Mouse (Mus musculus): ENCODE measurements around the gene Tnni3.
A peak's percentile ranks its signal among the peaks of the same experiment; 100 is the strongest.

Tnni3 gene

DNA sequence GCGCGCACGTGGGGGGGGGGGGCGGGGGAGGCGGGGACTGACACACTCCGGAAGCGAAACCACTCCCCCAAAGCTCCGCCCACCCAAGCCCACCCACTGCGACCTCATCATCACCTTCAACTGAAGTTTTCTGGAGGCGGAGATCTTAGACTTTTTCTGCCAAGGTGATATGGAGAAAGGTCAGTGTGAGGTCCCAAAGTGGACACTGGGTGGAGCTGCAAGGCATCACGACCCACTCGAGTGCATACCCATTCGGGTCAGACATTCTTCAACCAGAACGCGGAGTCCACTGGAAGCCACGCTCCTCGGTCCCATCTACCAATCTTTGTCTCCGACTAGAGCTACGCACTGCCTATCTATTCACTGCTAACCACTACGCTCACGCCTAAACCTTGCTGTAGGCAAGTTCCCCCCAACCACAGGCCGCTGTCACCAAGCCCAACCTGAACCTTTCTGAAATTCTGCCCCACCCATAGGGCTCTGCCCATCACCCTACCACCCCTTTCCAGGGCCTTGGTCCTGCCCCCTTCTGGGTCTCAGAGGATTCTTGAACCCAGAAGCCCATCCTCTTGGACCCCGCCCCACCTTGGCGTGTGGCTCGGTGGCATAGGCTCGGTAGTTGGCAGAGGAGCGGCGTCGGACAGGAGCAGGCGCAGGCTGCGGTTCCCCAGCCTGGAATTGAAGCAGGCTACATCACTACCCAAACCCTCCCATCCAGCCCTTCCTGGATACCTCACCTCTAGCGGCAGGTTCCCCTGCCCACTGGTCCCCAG lies 2.6 kb downstream of the Tnni3 start:
- no peak for DNase-seq (ENCODE audit: low read depth, low spot score)

DNA sequence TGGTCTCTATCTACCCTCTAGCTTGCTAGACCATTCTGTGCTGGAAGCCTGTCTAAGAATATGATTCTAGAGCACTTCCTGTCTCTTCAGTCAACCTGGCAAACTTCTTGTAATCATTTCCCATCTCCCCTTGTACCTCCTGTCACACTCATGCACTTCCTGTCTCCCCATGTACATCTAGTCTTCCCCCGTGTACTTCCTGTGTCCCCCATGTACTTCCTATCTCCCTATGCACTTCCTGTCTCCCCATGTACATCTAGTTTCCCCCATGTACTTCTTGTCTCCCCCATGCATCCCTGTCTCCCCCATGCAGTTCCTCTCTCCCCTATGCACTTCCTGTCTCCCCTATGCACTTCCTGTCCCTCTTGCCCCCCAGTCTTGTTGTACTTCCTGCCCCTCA lies 5.5 kb downstream of the Tnni3 start:
- DNase-seq (ENCODE audit: low read depth, low spot score) = no peak

GRCm38 (mm10) chr7:4516332-4517050 lies 7.5 kb downstream of the Tnni3 start, which contains the start of gene Tnnt1:
Tnnt1 (minus strand) TSS chr7:4516382.
- no peak for DNase-seq (ENCODE audit: low read depth, low spot score)

GRCm38 (mm10) chr7:4515853-4516252 lies 8.2 kb downstream of the Tnni3 start:
- DNase-seq (ENCODE audit: low read depth, low spot score) = no peak

DNA sequence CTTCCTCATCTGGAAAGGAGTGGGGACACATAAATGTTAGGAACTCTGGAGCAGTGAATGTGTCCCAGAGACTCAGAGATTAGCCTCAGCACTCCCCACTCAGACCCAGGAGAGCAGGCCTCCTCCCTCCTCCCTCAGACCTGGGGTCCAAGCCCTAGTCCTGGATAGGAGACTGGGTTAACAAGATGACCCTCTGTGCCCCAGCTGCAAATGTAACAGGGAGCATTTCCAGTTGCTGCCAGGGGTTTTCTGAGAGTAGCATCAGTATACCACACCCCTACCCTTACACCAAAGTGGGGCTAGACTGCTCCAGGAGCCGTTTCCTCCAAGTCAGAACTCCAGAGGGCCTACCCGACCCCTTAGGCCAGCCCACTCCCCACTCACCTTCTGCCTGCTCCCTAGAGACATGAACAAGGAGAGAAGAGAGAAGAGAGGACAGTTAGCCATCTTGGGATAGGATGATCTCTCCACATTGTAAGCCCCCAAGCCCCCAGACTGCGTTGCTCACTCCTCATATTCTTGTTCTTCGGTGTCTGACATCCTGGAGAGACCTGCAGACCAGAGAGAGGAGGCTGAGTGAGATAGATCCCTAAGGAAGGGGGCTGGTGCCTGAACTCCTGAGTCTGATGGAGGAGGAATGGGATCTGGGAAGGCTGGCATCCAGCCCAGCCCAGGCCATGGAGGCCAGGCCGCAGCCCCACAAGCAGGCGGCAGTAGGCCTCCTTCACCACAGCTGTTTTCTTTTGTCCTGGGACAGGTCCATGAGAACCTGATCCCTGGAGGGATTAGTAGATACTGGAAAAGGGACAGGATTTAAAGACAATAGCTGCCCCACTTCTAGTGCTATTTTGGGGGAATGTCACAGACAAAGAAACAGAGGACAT lies 10.0 kb downstream of the Tnni3 start:
- DNase-seq (ENCODE audit: low read depth, low spot score) = no peak

DNA sequence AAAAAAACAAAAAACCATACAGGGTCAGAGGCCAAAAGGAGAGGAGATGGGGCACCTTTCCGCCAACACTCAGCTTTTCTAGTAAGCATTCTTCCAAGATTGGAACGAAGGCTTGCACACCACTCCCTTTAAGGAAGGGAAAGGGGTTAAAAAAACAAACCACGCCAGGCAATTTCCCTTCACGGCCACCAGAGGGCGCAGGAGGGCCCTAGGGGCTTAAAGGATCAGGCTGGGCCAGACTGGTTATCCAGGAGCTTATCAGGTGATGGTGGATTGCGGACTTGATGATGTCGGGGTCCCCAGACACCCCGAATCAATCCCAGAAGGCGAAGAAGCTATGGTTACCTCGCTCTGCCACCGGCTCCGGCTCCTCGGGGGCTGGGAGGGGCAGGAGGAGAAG lies 10.8 kb downstream of the Tnni3 start:
- no peak for DNase-seq (ENCODE audit: low read depth, low spot score)

- DNase-seq (ENCODE audit: low read depth, low spot score) = no peak
Measured at GRCm38 (mm10) chr7:4511489-4512224, 12.4 kb downstream of the Tnni3 start.

- DNase-seq (ENCODE audit: low read depth, low spot score) = peak; percentile 74
Measured at GRCm38 (mm10) chr7:4509863-4510608, 14.0 kb downstream of the Tnni3 start.

GRCm38 (mm10) chr7:4508739-4509116 lies 15.3 kb downstream of the Tnni3 start:
- no peak for DNase-seq (ENCODE audit: low read depth, low spot score)

DNA sequence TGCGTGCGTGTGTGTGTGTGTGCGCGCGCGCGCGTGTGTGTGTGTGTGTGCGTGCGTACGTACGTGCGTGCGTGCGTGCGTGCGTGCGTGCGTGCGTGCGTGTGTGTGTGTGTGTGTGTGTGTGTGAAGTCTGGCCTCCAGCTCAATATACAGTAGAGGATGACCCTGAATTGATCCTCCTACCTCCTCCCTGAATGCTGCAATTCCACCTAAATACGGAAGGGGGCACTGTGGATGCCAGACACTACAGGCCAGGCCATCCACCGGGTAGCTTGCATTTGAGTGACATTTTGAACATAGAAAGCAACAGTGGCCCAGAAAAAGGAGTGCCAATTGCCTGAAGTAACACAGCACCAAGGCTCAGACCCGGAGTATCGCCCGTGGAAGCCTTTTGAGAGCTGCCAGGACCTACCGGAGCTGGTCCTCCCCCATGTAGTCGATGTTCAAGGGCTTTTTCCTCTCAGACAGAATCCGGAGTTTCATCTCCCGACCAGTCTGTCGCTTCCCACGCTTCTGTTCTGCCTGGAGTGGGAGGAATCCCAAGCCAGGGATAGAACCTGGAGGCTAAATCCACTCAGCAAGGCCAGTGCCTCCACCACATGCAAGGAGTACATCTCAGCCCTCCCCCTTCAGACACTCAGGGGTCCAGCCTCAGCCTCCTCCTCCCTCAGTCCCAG lies 15.8 kb downstream of the Tnni3 start:
- DNase-seq (ENCODE audit: low read depth, low spot score) = no peak

DNA sequence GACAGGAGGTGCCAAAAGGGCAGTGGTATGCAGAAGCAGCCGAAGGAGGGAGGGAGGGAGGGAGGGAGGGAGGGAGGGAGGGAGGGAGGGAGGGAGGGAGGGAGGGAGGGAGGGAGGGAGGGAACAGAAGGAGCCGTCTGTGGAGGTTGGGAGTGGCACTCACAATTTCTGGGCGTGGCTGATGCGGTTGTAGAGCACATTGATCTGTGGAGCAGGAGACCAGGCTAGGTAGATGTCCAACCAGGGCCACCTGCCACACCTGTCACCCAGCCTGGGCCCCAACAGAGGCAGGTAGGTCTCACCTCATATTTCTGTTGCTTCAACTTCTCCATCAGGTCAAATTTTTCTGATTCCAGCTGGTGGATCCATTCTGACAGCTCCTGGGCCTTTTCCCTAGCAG lies 16.8 kb downstream of the Tnni3 start:
- no peak for DNase-seq (ENCODE audit: low read depth, low spot score)

DNA sequence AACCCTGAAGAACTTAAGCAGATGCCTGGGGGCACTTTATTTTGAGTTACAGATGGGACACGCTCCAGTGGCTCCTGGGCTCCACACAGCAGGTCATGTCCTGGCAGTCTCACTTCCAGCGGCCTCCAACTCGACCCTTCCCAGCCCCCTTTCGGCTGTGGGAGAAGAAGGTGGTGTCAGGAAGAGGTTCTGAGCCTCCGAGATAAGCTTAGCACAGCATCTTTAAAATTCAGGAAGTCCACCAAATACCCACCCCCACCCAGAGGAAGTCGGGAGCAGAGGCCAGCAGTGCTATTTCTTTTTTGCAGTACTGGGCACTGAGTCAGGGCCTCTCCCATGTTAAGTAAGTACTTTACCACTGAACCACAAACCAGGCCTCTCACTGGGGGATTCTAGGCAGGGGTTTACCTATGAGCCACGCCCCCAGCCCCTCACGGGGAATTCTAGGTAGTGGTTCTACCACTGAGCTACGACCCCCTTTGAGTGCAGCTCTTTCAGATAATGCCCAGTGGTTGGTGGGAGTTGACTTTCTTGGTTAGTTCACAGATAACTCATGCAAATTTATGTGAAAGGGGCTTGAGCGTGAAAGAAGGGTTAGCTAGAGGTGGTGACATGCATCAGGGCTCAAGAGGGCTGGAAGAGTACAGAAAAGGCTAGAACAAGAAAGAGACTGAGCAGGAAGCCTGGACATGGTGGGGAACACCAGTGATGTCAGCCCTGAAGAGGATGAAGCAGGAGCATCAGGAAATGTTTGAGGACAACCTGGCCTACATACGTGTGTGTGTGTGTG lies 19.2 kb downstream of the Tnni3 start:
- DNase-seq (ENCODE audit: low read depth, low spot score) = no peak

DNA sequence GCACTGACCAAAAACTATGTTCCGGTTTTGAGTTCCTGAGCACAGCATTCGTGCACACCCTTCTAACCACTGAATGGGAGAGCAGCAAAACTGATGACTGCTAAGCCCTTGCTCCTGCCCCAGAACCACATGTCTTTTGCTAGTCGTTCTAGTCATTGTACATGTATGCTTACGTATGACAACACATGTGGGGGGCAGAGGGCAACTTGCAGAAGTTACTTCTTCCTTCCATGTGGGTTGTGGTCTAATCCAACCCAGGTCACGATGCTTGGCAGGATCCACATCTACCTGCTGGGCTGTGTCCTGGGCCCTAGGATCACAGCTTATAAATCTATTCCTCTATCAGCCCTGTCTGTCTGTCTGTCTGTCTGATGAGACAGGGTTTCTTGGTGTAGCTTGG lies 20.2 kb downstream of the Tnni3 start:
- DNase-seq (ENCODE audit: low read depth, low spot score) = no peak

DNA sequence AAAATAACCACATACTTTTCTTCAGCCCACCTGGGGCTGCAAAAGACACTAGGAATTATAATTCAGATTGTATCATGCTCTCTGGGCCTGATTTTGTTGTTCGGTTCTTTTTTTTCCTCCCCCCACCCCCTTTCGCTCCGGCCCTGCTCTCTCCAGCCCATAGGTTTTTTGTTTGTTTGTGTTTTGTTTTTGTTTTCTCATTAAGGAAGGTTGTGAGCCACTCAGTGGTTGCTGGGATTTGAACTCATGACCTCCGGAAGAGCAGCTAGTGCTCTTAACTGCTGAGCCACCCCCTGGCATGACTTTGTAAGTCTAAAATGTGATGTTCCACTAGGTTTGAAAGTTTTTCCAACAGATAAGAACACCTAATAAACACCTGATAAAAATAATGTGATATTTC lies 20.9 kb downstream of the Tnni3 start:
- no peak for DNase-seq (ENCODE audit: low read depth, low spot score)

DNA sequence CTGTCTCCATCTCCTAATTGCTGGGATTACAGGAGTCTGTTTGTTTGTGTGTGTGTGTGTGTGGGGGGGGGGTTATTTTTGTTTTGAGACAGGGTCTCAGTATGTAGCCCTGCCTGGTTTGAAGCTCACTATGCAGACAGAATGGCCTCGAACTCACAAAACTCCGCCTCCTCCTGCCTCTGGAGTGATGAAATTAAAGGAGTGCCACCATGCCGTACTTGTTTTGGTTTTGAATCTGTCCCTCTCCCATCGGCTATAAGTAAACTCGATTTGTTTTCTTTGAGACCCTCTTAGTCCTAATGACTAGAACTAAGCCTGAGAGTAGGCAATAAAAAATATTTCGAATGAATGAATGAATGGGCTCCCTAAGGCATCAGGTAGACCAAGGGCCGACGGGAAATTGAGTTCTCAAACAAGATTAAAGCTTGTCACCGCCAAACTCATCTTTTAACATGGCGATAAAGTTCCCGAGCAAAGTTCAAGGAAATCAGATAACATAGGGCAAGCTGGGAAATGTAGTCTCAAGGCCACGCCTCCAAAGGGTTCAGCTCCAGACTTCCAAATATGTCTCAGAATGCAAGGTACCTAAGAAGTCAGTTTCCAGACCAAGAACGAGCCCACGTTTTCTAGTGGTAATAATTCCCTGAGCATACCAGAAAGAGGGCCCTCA lies 21.5 kb downstream of the Tnni3 start:
- DNase-seq (ENCODE audit: low read depth, low spot score) = no peak

DNA sequence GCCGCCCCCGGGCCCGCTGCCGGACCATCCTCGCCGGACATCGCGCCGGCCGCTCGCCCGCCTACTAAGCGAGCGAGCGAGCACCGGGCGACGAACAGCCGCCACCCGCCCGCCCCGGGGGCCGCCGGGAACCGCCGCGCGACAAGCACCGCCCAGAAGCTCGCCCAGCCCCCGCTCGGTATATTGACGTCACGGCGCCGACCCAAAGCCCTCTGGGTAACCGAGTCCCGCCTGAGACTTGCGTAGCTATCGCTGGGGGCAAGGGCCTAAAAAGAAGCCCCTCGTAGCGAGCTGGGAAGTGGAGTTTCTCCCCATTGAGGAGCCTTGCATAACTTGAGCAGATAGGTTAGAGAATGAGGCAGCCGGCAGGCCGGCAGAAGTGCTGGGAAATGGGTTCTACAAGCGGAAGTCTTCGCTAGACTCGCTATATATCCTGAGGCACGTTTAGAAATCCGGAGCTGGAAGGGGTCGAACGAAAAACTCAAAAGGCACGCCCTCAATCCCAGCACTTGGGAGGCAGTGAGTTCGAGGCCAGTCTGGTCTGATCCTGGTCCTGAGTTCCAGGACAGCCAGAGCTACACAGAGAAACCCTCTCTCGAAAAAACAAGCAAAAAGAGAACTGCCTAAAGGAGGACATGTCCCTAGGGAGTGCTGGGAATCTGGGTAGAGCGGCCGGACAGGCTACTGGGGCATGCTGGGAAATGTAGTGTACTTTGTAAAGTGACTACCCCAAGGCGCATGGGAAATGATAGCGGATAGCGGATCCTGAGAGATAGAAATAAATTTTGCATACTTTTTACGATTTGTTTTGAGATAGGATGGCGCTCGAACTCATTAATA lies 22.3 kb downstream of the Tnni3 start, which contains the start of gene Ppp1r12c:
Ppp1r12c (minus strand) TSS at position 123 of the 840 bp plus-strand sequence.
- DNase-seq (ENCODE audit: low read depth, low spot score) = peak; percentile 86

- DNase-seq (ENCODE audit: low read depth, low spot score) = no peak
Measured at GRCm38 (mm10) chr7:4500892-4501471, 23.0 kb downstream of the Tnni3 start.
